Mouse (Mus musculus) heart, adult 2 months (tissue): ENCODE measurements at regions not wholly inside any gene's neighbourhood (a gene's known extent, or its start where the extent isn't known, plus 50 kb on each side); places are given as distances from the start of the nearest gene placed in this dataset.

ENCODE experiments used
- DNase-seq, 2 experiments: peaks; one replicate each; pipeline ENCODE4 v3.0.0; 2021
- H3K27ac ChIP-seq: fragments of 200-600 bp; 2 replicates; pipeline ENCODE4 v1.8.1; 2022
- H3K27me3 ChIP-seq: fragments of 200-500 bp; 2 replicates; pipeline ENCODE4 v1.6.1; 2012; ENCODE audit warnings: mild to moderate bottlenecking, low read length, inconsistent platforms, mixed read lengths; ENCODE audit not compliant: control insufficient read depth, insufficient read depth
- H3K36me3 ChIP-seq: fragments of 200-500 bp; 2 replicates; pipeline ENCODE4 v1.6.1; 2012; ENCODE audit warnings: low read length, inconsistent platforms; ENCODE audit not compliant: control insufficient read depth, insufficient read depth
- H3K4me1 ChIP-seq: fragments of 200-500 bp; 2 replicates; pipeline ENCODE4 v1.6.1; 2011; ENCODE audit warnings: low read length; ENCODE audit not compliant: control insufficient read depth, insufficient read depth
- H3K4me3 ChIP-seq: fragments of 200-600 bp; 2 replicates; pipeline ENCODE4 v1.8.1; 2022
- H3K79me2 ChIP-seq: fragments of 200-500 bp; replicated peaks from 2 replicates; pipeline ENCODE4 v1.6.1; 2012; ENCODE audit warnings: mild to moderate bottlenecking, inconsistent platforms, low read length, moderate library complexity, mixed read lengths; ENCODE audit not compliant: control insufficient read depth, insufficient read depth
- H3K9ac ChIP-seq: fragments of 200-500 bp; 2 replicates; pipeline ENCODE4 v1.6.1; 2012; ENCODE audit warnings: low read depth, mild to moderate bottlenecking, control low read depth, inconsistent platforms, low read length, mixed read lengths
- CTCF ChIP-seq: fragments of 200-600 bp; IDR thresholded peaks from 2 replicates; pipeline ENCODE4 v1.8.1; 2022; ENCODE audit warnings: antibody characterized with exemption, mild to moderate bottlenecking, moderate library complexity
- EP300 ChIP-seq: fragments of 200-500 bp; IDR thresholded peaks from 2 replicates; pipeline ENCODE4 v1.6.1; 2011; ENCODE audit warnings: low read depth, low read length, control low read depth; ENCODE audit not compliant: insufficient read depth
- POLR2A ChIP-seq: fragments of 200-500 bp; IDR thresholded peaks from 2 replicates; pipeline ENCODE4 v1.6.1; 2011; ENCODE audit warnings: mild to moderate bottlenecking, low read depth, low read length, control low read depth; ENCODE audit not compliant: insufficient read depth
- WGBS: fragments of 180-500 bp; shearing (Covaris S2); methylation state at CpG from one replicate; pipeline ENCODE4 v1.1.7; 2018; 5-methylcytosine and 5-hydroxymethylcytosine counted together
- intact Hi-C: fragments of 180-260 bp; cut with DNase I; formaldehyde crosslinking; loops from one replicate; pipeline ENCODE4 v1.15.1; 2025

GRCm38 (mm10) chr19:27076920-27077512 is 139.3 kb upstream of the Vldlr start:
- Histone ChIP-seq H3K4me1 (peaks cover 3% of the 10 kb centered on the region; the same call in 1 of the 2 replicates), H3K27me3 (no peaks in the 10 kb centered on the region), H3K4me3 (no peak overlapping the region), H3K27ac (peak overlapping the region; percentile 72), H3K36me3 (peaks cover 3% of the 10 kb centered on the region; the same call in 1 of the 2 replicates), H3K79me2 (no peaks in the 10 kb centered on the region), H3K9ac (peak overlapping the region; percentile 28; the same call in 1 of the 2 replicates)
- TF ChIP-seq POLR2A (0 out of 2 replicates have a peak, but pooled peaks have one; percentile 18), CTCF (no peak), EP300 (no peak)
- peak in 1 of 2 experiments; percentile 15 for DNase-seq
- intact Hi-C loops, result no loop called here
- WGBS, result 44% methylated on average over 4 of the region's 4 CpGs

GRCm38 (mm10) chr19:27087344-27087743 is 128.9 kb upstream of the Vldlr start:
- Histone ChIP-seq H3K27me3 (no peaks in the 10 kb centered on the region), H3K36me3 (no peaks in the 10 kb centered on the region), H3K4me1 (no peaks in the 10 kb centered on the region; the same call in 1 of the 2 replicates), H3K9ac (no peak overlapping the region), H3K27ac (no peak overlapping the region), H3K79me2 (no peaks in the 10 kb centered on the region), H3K4me3 (no peak overlapping the region)
- no peak for TF ChIP-seq POLR2A
- no peak for TF ChIP-seq EP300
- TF ChIP-seq CTCF, result no peak
- DNase-seq, result no peak
- WGBS, result 80% methylated on average over 2 of the region's 2 CpGs
- intact Hi-C loops, result no loop called here

DNA sequence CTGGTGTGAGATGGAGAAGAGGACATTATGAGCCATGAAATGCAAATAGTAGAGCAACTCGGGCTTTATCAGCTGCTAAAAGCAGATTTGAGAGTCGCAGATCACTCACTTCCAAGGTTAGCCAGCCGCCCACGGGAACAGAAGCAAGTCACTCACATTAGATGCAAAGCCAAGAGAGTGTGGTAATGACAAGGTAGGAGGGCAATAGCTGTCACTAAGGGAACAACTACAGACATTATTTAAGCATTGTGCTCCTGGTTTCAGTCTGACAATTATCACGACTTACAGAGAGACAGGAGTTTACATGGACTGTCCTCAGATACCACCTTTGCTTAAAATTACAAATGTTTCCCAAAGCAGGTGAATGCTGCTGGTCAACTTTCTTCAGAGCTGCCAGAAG is 128.5 kb upstream of the Vldlr start:
- no peak for TF ChIP-seq POLR2A
- TF ChIP-seq EP300, result no peak
- no peak for TF ChIP-seq CTCF
- H3K27me3 ChIP-seq, result no peaks in the 10 kb centered on the region
- H3K4me3 ChIP-seq, result no peak overlapping the region
- no peak overlapping the region for H3K27ac ChIP-seq
- no peaks in the 10 kb centered on the region for H3K36me3 ChIP-seq
- H3K4me1 ChIP-seq, result no peaks in the 10 kb centered on the region; the same call in 1 of the 2 replicates
- no peak overlapping the region for H3K9ac ChIP-seq
- intact Hi-C loops, result no loop called here
- no peaks in the 10 kb centered on the region for H3K79me2 ChIP-seq
- WGBS, result 48% methylated on average over 5 of the region's 5 CpGs
- no peak for DNase-seq

GRCm38 (mm10) chr19:27089099-27089498 is 127.2 kb upstream of the Vldlr start:
- intact Hi-C loops, result no loop called here
- TF ChIP-seq EP300 (no peak), POLR2A (no peak), CTCF (no peak)
- Histone ChIP-seq H3K79me2 (no peaks in the 10 kb centered on the region), H3K4me3 (no peak overlapping the region), H3K9ac (no peak overlapping the region), H3K27ac (no peak overlapping the region), H3K4me1 (no peaks in the 10 kb centered on the region; the same call in 1 of the 2 replicates), H3K27me3 (no peaks in the 10 kb centered on the region), H3K36me3 (no peaks in the 10 kb centered on the region)
- DNase-seq, result no peak
- 85% methylated on average over 1 of the region's 1 CpGs for WGBS

GRCm38 (mm10) chr19:27091603-27092002 is 124.7 kb upstream of the Vldlr start:
- intact Hi-C loops, result no loop called here
- no peaks in the 10 kb centered on the region for H3K79me2 ChIP-seq
- WGBS, result 100% methylated on average over 2 of the region's 2 CpGs
- no peak overlapping the region for H3K4me3 ChIP-seq
- no peaks in the 10 kb centered on the region for H3K36me3 ChIP-seq
- H3K4me1 ChIP-seq, result no peaks in the 10 kb centered on the region; the same call in 1 of the 2 replicates
- TF ChIP-seq POLR2A (no peak), CTCF (no peak), EP300 (no peak)
- H3K27me3 ChIP-seq, result no peaks in the 10 kb centered on the region
- H3K27ac ChIP-seq, result no peak overlapping the region
- no peak for DNase-seq
- no peak overlapping the region for H3K9ac ChIP-seq

DNA sequence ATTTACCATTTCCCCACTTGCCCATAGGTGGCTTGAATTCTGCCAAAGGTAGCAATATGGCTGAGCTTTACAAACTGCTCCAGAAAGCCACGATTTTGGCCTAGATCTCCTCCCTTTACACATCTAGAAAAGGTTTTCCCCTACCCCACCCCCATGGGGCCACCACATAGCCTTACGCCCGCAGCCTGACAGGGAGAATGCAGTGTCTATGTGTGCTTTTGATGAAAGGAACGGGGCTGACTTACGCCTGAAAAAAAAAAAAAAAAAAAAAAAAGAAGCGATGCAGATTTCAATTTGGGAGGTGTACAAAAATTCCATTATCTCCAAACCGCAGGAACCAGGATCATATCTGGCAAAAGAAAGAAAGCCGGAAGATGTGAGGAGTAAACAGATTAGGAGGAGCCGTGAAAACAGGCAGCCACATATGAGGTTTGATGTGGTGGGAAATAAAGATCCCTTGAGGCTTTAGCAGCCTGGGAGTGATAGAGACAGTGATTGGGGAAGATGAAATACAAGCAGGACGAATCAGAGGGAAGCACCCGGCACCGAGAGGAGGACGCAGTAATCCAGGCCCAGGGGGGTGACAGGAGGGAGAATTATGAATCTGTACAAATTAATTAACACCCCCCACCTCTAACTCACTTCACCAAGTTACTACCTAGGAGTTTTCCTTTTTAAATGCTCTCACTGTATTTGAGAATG is 121.4 kb upstream of the Vldlr start:
- Histone ChIP-seq H3K9ac (no peak overlapping the region), H3K4me3 (no peak overlapping the region), H3K79me2 (no peaks in the 10 kb centered on the region), H3K27me3 (no peaks in the 10 kb centered on the region), H3K36me3 (no peaks in the 10 kb centered on the region), H3K4me1 (no peaks in the 10 kb centered on the region), H3K27ac (no peak overlapping the region)
- intact Hi-C loops, result no loop called here
- TF ChIP-seq POLR2A, result no peak
- TF ChIP-seq CTCF, result no peak
- TF ChIP-seq EP300, result no peak
- WGBS, result 67% methylated on average over 13 of the region's 13 CpGs
- no peak for DNase-seq
